In genomic region chr9:32170713-32171112, GRCm38 (mm10) we compare ENCODE assay signal across 17 mouse cellular contexts. TPM values are rescaled to one million over a fixed set of nuclear protein-coding genes. Genes with fewer than 3 reads are reported as not detected.
DNase-seq lines count a peak whose midpoint lies in the region; ATAC-seq lines count a peak whose summit lies in the region.
"Had no signal": no experiment of that assay in that cellular context is flagged by ENCODE, and none has a peak within 500 bp of the region (broad histone marks: within the 10 kb centered on the region; RNA-seq: fewer than 3 reads in every experiment).

No protein-coding gene starts in this region.

- no peak overlapping the region for H3K4me2 ChIP-seq in kidney, embryonic 16.5 days (replicated peaks; ENCODE audit: low read depth, low read length)
- H3K4me2 ChIP-seq: embryonic facial prominence, embryonic 13.5 days; forebrain, embryonic 12.5 days; heart, embryonic 12.5 days; hindbrain, embryonic 15.5 days had no signal

- no peak overlapping the region for H3K27ac ChIP-seq in kidney, embryonic 16.5 days (ENCODE audit: low read length)
- H3K27ac ChIP-seq: embryonic facial prominence, embryonic 13.5 days; forebrain, embryonic 12.5 days; hindbrain, embryonic 15.5 days had no signal

- H3K4me3 ChIP-seq in kidney, embryonic 16.5 days (ENCODE audit: low read length) = no peak overlapping the region
- H3K4me3 ChIP-seq: embryonic facial prominence, embryonic 13.5 days; forebrain, embryonic 12.5 days; heart, embryonic 12.5 days; hindbrain, embryonic 15.5 days had no signal

- no peaks in the 10 kb centered on the region for H3K36me3 ChIP-seq in kidney, embryonic 16.5 days (ENCODE audit: insufficient read depth, low read length)
- H3K36me3 ChIP-seq: embryonic facial prominence, embryonic 13.5 days; forebrain, embryonic 12.5 days; G1E; heart, embryonic 12.5 days; hindbrain, embryonic 15.5 days had no signal

- peak; percentile 37 for DNase-seq in kidney, adult 18-20 months
- peak; percentile 80 for DNase-seq in kidney, adult 9 months
- peak; percentile 39 for DNase-seq in kidney, postnatal 10 days
- no peak for DNase-seq in c-Kit-positive CD71-positive TER-119-positive erythroid progenitor cells, embryonic 14.5 days (ENCODE audit: low spot score)
- DNase-seq: adrenal gland, adult 8-10 months; cerebellum, adult 18-20 months; cerebellum, adult 9-11 months; cerebellum, postnatal 36 days; gastrocnemius, postnatal 14 days had no signal

- H3K27me3 ChIP-seq in kidney, embryonic 16.5 days (ENCODE audit: insufficient read depth, low read length) = no peaks in the 10 kb centered on the region
- H3K27me3 ChIP-seq: embryonic facial prominence, embryonic 13.5 days; forebrain, embryonic 12.5 days; heart, embryonic 12.5 days; hindbrain, embryonic 15.5 days had no signal

- H3K9ac ChIP-seq in kidney, embryonic 16.5 days (replicated peaks; ENCODE audit: low read length) = no peak overlapping the region
- H3K9ac ChIP-seq: embryonic facial prominence, embryonic 13.5 days; forebrain, embryonic 12.5 days; heart, embryonic 12.5 days; hindbrain, embryonic 15.5 days had no signal

- ATAC-seq in kidney, embryonic 16.5 days (ENCODE audit: low FRiP score, low TSS enrichment) = no peak
- no peak for ATAC-seq in CD4-positive, CD25-positive, alpha-beta regulatory T cell, adult 4 months
- ATAC-seq: forebrain, embryonic 16.5 days had no signal

- no peaks in the 10 kb centered on the region for H3K4me1 ChIP-seq in kidney, embryonic 16.5 days (ENCODE audit: insufficient read depth, low read length)
- H3K4me1 ChIP-seq: embryonic facial prominence, embryonic 13.5 days; forebrain, embryonic 12.5 days; hindbrain, embryonic 15.5 days had no signal

- no peaks in the 10 kb centered on the region for H3K9me3 ChIP-seq in kidney, embryonic 16.5 days (ENCODE audit: low read length)
- H3K9me3 ChIP-seq: embryonic facial prominence, embryonic 13.5 days; forebrain, embryonic 12.5 days; heart, embryonic 12.5 days; hindbrain, embryonic 15.5 days had no signal

- WGBS in kidney, embryonic 16.5 days = 75% methylated on average over 8 of the region's 8 CpGs

RNA-seq across cellular contexts. Expression of gene Arhgap32, which starts 54.8 kb away (rescaled TPM):
- 9.6 and 10.7 TPM in 2 replicates for polyA plus RNA-seq in kidney, embryonic 16.5 days (2015; fragmentation: Nextera tagmentation; extraction: Ambion mirVana)
- polyA plus RNA-seq in CD4-positive, CD25-positive, alpha-beta regulatory T cell, adult 4 months (2017; shearing (Covaris generic)) = not detected

Comparison
In these comparisons a context has a peak if more than half of its experiments do, and no peak if none do; other contexts are left out.
1. RNA of gene Arhgap32, which starts 54.8 kb away (polyA plus RNA-seq): 9.6 to 10.7 TPM in kidney, embryonic 16.5 days; not detected in CD4-positive, CD25-positive, alpha-beta regulatory T cell, adult 4 months; every median in the first group is over 10 times any median in the second.